Mouse (Mus musculus): ENCODE results near the gene Drc3. TPM values are rescaled to one million over a fixed set of nuclear protein-coding genes. Genes with fewer than 3 reads are reported as not detected.

Gene Drc3
- 1.9 and 2.2 TPM in 2 replicates for polyA plus RNA-seq (2015; fragmentation: Nextera tagmentation; extraction: Ambion mirVana)

- H3K9me3 ChIP-seq (ENCODE audit: control insufficient read depth, low read length), result no peaks in the 10 kb centered on the region
- peak within 1 kb of the TSS; percentile 73 for H3K27ac ChIP-seq (ENCODE audit: low read length)
- no peaks in the 10 kb centered on the region for H3K27me3 ChIP-seq (replicated peaks; ENCODE audit: control insufficient read depth, insufficient read depth, low read length)
- ATAC-seq, result peak; percentile 100
- H3K4me1 ChIP-seq (ENCODE audit: control insufficient read depth, insufficient read depth, low read length), result peaks cover 11% of the 10 kb centered on the region
- no peaks in the 10 kb centered on the region for H3K36me3 ChIP-seq (ENCODE audit: control insufficient read depth, insufficient read depth, low read length)
- under 1% methylated on average over 57 of the region's 57 CpGs for WGBS
- peak within 1 kb of the TSS; percentile 77 for H3K9ac ChIP-seq (ENCODE audit: low read depth, low read length)
- peak within 1 kb of the TSS; percentile 61 for H3K4me2 ChIP-seq (ENCODE audit: low read depth, low read length)
- H3K4me3 ChIP-seq (ENCODE audit: low read length), result peak within 1 kb of the TSS; percentile 69
Measured at GRCm38 (mm10) chr11:60352559-60353411, at the start of gene Drc3, which contains the start of gene Tom1l2. Gene Drc3 (plus strand): TSS chr11:60353329. Gene Tom1l2 (minus strand): TSS chr11:60352905.

DNA sequence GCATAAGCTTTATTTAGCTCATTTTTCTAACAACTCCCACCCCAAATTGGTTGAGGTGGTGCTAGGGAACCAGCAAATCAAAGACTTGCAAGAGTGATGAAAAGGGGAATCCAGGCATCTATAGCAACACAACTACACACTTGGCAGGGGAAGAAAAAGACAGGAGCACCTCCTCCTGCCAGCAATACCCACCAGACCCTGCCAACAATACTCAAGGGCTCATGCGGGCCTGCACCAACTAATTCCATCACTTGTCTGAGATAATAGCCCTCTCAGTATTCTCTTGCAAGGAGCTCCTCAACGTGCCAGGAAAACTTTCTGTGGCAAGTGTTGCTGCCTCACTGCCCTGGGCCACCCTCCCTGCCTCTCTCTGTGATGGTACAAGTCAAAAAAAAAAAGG is 49.6 kb upstream of the Drc3 start:
- 71% methylated on average over 2 of the region's 2 CpGs for WGBS
- Histone ChIP-seq H3K36me3 (ENCODE audit: control insufficient read depth, insufficient read depth, low read length) (no peaks in the 10 kb centered on the region), H3K4me2 (ENCODE audit: low read depth, low read length) (no peak overlapping the region), H3K4me1 (ENCODE audit: control insufficient read depth, insufficient read depth, low read length) (peaks cover 56% of the 10 kb centered on the region), H3K9ac (ENCODE audit: low read depth, low read length) (no peak overlapping the region), H3K27ac (ENCODE audit: low read length) (no peak overlapping the region), H3K9me3 (ENCODE audit: control insufficient read depth, low read length) (no peaks in the 10 kb centered on the region), H3K27me3 (replicated peaks; ENCODE audit: control insufficient read depth, insufficient read depth, low read length) (no peaks in the 10 kb centered on the region), H3K4me3 (ENCODE audit: low read length) (no peak overlapping the region)
- ATAC-seq, result no peak

DNA sequence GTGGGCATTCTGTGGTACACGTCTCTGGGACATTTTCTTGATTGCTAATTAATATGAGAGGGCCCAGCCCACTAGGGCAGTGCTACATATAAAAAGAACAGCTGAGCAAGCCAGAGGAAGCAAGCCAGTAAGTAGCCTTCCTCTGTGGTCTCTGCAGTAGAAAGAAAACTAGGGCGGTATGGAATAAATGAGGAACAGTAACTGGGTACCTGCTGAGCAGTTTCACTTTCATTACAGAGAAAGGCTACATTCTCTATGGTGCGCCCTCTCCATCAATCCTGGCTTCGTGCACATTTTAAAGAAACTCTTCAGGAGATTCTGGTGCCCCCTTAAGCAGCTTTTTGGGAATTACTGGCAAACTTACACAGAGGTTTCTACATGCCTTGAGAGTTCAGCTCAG is 47.5 kb upstream of the Drc3 start:
- Histone ChIP-seq H3K9me3 (ENCODE audit: control insufficient read depth, low read length) (no peaks in the 10 kb centered on the region), H3K9ac (ENCODE audit: low read depth, low read length) (no peak overlapping the region), H3K27ac (ENCODE audit: low read length) (peak overlapping the region; percentile 1; the same call in 1 of the 2 replicates), H3K36me3 (ENCODE audit: control insufficient read depth, insufficient read depth, low read length) (no peaks in the 10 kb centered on the region), H3K27me3 (replicated peaks; ENCODE audit: control insufficient read depth, insufficient read depth, low read length) (no peaks in the 10 kb centered on the region), H3K4me1 (ENCODE audit: control insufficient read depth, insufficient read depth, low read length) (peaks cover 70% of the 10 kb centered on the region), H3K4me3 (ENCODE audit: low read length) (no peak overlapping the region), H3K4me2 (ENCODE audit: low read depth, low read length) (no peak overlapping the region)
- 61% methylated on average over 4 of the region's 4 CpGs for WGBS
- no peak for ATAC-seq

DNA sequence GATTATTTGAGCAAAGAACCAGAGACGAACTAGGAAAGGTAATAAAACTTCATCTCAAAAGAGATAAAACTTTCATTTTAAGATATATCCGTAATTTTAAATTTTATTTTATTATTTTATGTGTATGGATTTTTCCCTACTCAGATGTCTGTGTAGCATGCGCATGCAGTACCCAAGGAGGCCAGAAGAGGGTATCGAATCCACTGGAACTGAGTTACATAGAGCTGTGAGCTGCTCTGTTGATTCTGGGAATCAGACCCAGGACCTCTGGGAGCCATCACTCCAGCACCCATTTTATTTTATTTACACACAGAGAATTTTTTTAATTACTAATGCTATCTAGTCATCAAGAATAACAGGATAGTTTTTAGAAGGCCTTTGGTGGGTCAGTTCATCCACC is 46.3 kb upstream of the Drc3 start:
- Histone ChIP-seq H3K9me3 (ENCODE audit: control insufficient read depth, low read length) (no peaks in the 10 kb centered on the region), H3K9ac (ENCODE audit: low read depth, low read length) (no peak overlapping the region), H3K27ac (ENCODE audit: low read length) (no peak overlapping the region; the same call in 1 of the 2 replicates), H3K4me2 (ENCODE audit: low read depth, low read length) (no peak overlapping the region), H3K36me3 (ENCODE audit: control insufficient read depth, insufficient read depth, low read length) (no peaks in the 10 kb centered on the region), H3K4me3 (ENCODE audit: low read length) (no peak overlapping the region), H3K4me1 (ENCODE audit: control insufficient read depth, insufficient read depth, low read length) (peaks cover 72% of the 10 kb centered on the region), H3K27me3 (replicated peaks; ENCODE audit: control insufficient read depth, insufficient read depth, low read length) (no peaks in the 10 kb centered on the region)
- 74% methylated on average over 4 of the region's 4 CpGs for WGBS
- no peak for ATAC-seq

- Histone ChIP-seq H3K27me3 (replicated peaks; ENCODE audit: control insufficient read depth, insufficient read depth, low read length) (no peaks in the 10 kb centered on the region), H3K27ac (ENCODE audit: low read length) (peak overlapping the region; percentile 80; the same call in 1 of the 2 replicates), H3K4me2 (ENCODE audit: low read depth, low read length) (no peak overlapping the region), H3K9ac (ENCODE audit: low read depth, low read length) (no peak overlapping the region), H3K36me3 (ENCODE audit: control insufficient read depth, insufficient read depth, low read length) (no peaks in the 10 kb centered on the region), H3K4me1 (ENCODE audit: control insufficient read depth, insufficient read depth, low read length) (peaks cover 70% of the 10 kb centered on the region), H3K9me3 (ENCODE audit: control insufficient read depth, low read length) (no peaks in the 10 kb centered on the region), H3K4me3 (ENCODE audit: low read length) (no peak overlapping the region)
- 46% methylated on average over 2 of the region's 2 CpGs for WGBS
- no peak for ATAC-seq
Measured at GRCm38 (mm10) chr11:60307375-60307825, 45.7 kb upstream of the Drc3 start.

DNA sequence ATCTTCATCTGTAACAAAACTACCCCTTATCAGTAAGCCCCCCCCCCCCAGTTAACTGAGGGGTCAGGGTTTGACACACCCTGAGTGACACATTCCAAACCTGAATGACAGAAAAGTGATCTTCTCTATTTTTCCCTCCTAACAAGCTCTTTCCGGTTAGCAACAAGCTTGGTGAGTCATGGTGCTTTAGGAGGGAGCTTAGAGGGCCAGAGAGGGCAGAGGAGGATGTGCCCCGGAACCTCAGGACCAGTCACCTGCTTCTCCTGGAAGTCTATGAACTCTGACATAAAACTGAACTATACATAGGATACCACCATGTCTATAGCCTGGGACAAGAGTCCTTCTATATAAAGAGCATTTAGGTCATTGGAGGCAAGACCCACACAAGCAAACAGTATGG is 45.1 kb upstream of the Drc3 start:
- peaks cover 67% of the 10 kb centered on the region for H3K4me1 ChIP-seq (ENCODE audit: control insufficient read depth, insufficient read depth, low read length)
- WGBS, result 53% methylated on average over 2 of the region's 2 CpGs
- H3K4me3 ChIP-seq (ENCODE audit: low read length), result no peak overlapping the region
- 0 out of 2 replicates have a peak, but pooled peaks cover 1% of the 10 kb centered on the region for H3K36me3 ChIP-seq (ENCODE audit: control insufficient read depth, insufficient read depth, low read length)
- no peaks in the 10 kb centered on the region; the same call in 1 of the 2 replicates for H3K9me3 ChIP-seq (ENCODE audit: control insufficient read depth, low read length)
- no peak overlapping the region for H3K9ac ChIP-seq (ENCODE audit: low read depth, low read length)
- H3K27ac ChIP-seq (ENCODE audit: low read length), result peak overlapping the region; percentile 80
- H3K4me2 ChIP-seq (ENCODE audit: low read depth, low read length), result peak overlapping the region; percentile 13
- peak; percentile 34 for ATAC-seq
- H3K27me3 ChIP-seq (replicated peaks; ENCODE audit: control insufficient read depth, insufficient read depth, low read length), result no peaks in the 10 kb centered on the region

- Histone ChIP-seq H3K36me3 (ENCODE audit: control insufficient read depth, insufficient read depth, low read length) (0 out of 2 replicates have a peak, but pooled peaks cover 2% of the 10 kb centered on the region), H3K27me3 (replicated peaks; ENCODE audit: control insufficient read depth, insufficient read depth, low read length) (no peaks in the 10 kb centered on the region), H3K4me3 (ENCODE audit: low read length) (no peak overlapping the region), H3K4me2 (ENCODE audit: low read depth, low read length) (peak overlapping the region; percentile 13), H3K27ac (ENCODE audit: low read length) (peak overlapping the region; percentile 80), H3K4me1 (ENCODE audit: control insufficient read depth, insufficient read depth, low read length) (peaks cover 62% of the 10 kb centered on the region), H3K9me3 (ENCODE audit: control insufficient read depth, low read length) (no peaks in the 10 kb centered on the region; the same call in 1 of the 2 replicates), H3K9ac (ENCODE audit: low read depth, low read length) (peak overlapping the region; percentile 1; the same call in 1 of the 2 replicates)
- WGBS, result 34% methylated on average over 12 of the region's 12 CpGs
- ATAC-seq, result peak; percentile 88
Measured at GRCm38 (mm10) chr11:60308506-60309116, 44.5 kb upstream of the Drc3 start.

GRCm38 (mm10) chr11:60309875-60310274 is 43.3 kb upstream of the Drc3 start:
- Histone ChIP-seq H3K27ac (ENCODE audit: low read length) (0 out of 2 replicates have a peak overlapping the region, but pooled peaks have one; percentile 42), H3K4me2 (ENCODE audit: low read depth, low read length) (no peak overlapping the region), H3K4me1 (ENCODE audit: control insufficient read depth, insufficient read depth, low read length) (peaks cover 61% of the 10 kb centered on the region), H3K9me3 (ENCODE audit: control insufficient read depth, low read length) (no peaks in the 10 kb centered on the region; the same call in 1 of the 2 replicates), H3K4me3 (ENCODE audit: low read length) (no peak overlapping the region), H3K9ac (ENCODE audit: low read depth, low read length) (no peak overlapping the region), H3K27me3 (replicated peaks; ENCODE audit: control insufficient read depth, insufficient read depth, low read length) (no peaks in the 10 kb centered on the region), H3K36me3 (ENCODE audit: control insufficient read depth, insufficient read depth, low read length) (0 out of 2 replicates have a peak, but pooled peaks cover 2% of the 10 kb centered on the region)
- no peak for ATAC-seq

Measured in intestine, embryonic 16.5 days (tissue).